ENCODE assay signal across 8 mouse cellular contexts in genomic region chr3:56182371-56183158, GRCm38 (mm10). TPM values are rescaled to one million over a fixed set of nuclear protein-coding genes. Genes with fewer than 3 reads are reported as not detected.
DNase-seq lines count a peak whose midpoint lies in the region; ATAC-seq and TF ChIP-seq lines count a peak whose summit lies in the region.

No protein-coding gene starts in this region.

- no peaks in the 10 kb centered on the region for H3K27me3 ChIP-seq in kidney, adult 2 months (replicated peaks; ENCODE audit: control insufficient read depth, insufficient read depth, low read length)
- H3K27me3 ChIP-seq in forebrain, postnatal 0 days (ENCODE audit: insufficient read depth, low read length), result no peaks in the 10 kb centered on the region
- no peaks in the 10 kb centered on the region for H3K27me3 ChIP-seq in intestine, embryonic 16.5 days (replicated peaks; ENCODE audit: control insufficient read depth, insufficient read depth, low read length)
- peaks cover 8% of the 10 kb centered on the region; the same call in 1 of the 2 replicates for H3K27me3 ChIP-seq in liver, adult 2 months (ENCODE audit: control insufficient read depth, insufficient read depth, low read length)
- H3K27me3 ChIP-seq in neural tube, embryonic 12.5 days (replicated peaks), result no peaks in the 10 kb centered on the region
- H3K27me3 ChIP-seq in thymus, adult 2 months (ENCODE audit: control insufficient read depth, insufficient read depth, low read length), result peaks cover 6% of the 10 kb centered on the region; the same call in 1 of the 2 replicates

- no peaks in the 10 kb centered on the region for H3K9me3 ChIP-seq in forebrain, postnatal 0 days (ENCODE audit: low read length)
- H3K9me3 ChIP-seq in intestine, embryonic 16.5 days (ENCODE audit: control insufficient read depth, low read length), result no peaks in the 10 kb centered on the region
- H3K9me3 ChIP-seq in neural tube, embryonic 12.5 days, result no peaks in the 10 kb centered on the region

- no peak overlapping the region; the same call in 1 of the 2 replicates for H3K27ac ChIP-seq in kidney, adult 2 months (ENCODE audit: insufficient read depth, low read depth, low read length)
- peak overlapping the region; percentile 99 for H3K27ac ChIP-seq in forebrain, postnatal 0 days (ENCODE audit: low read depth, low read length)
- peak overlapping the region; percentile 89; the same call in 1 of the 2 replicates for H3K27ac ChIP-seq in intestine, embryonic 16.5 days (ENCODE audit: low read length)
- H3K27ac ChIP-seq in liver, adult 2 months (replicated peaks; ENCODE audit: insufficient read depth, low read depth, low read length), result no peak overlapping the region
- peak overlapping the region; percentile 90 for H3K27ac ChIP-seq in neural tube, embryonic 12.5 days
- H3K27ac ChIP-seq in thymus, adult 2 months (ENCODE audit: control insufficient read depth, insufficient read depth, low read length), result no peak overlapping the region

- peak; percentile 46 for ATAC-seq in forebrain, postnatal 0 days
- ATAC-seq in intestine, embryonic 16.5 days, result peak; percentile 55
- ATAC-seq in neural tube, embryonic 12.5 days (ENCODE audit: low FRiP score, low read depth), result peak; percentile 76

- TF ChIP-seq POLR2A in kidney, adult 2 months (IDR thresholded peaks at IDR 0.05; ENCODE audit: low read depth, low read length), result no peak
- no peak for TF ChIP-seq POLR2A in brain, embryonic 14.5 days (IDR thresholded peaks at IDR 0.05; ENCODE audit: borderline replicate concordance, extremely low read depth, insufficient read depth, insufficient read length, poor library complexity, severe bottlenecking)
- TF ChIP-seq POLR2A in liver, adult 2 months (IDR thresholded peaks at IDR 0.05; ENCODE audit: extremely low read depth, insufficient read depth, low read length), result no peak
- no peak for TF ChIP-seq POLR2A in thymus, adult 2 months (IDR thresholded peaks at IDR 0.05; ENCODE audit: control insufficient read depth, extremely low read depth, insufficient read depth, low read length, poor library complexity)

- 1% methylated on average over 59 of the region's 61 CpGs for WGBS in kidney, adult 2 months
- WGBS in forebrain, postnatal 0 days, result under 1% methylated on average over 48 of the region's 61 CpGs
- under 1% methylated on average over 47 of the region's 61 CpGs for WGBS in intestine, embryonic 16.5 days
- WGBS in liver, adult 2 months, result 4% methylated on average over 55 of the region's 61 CpGs
- under 1% methylated on average over 61 of the region's 61 CpGs for WGBS in neural tube, embryonic 12.5 days
- 3% methylated on average over 58 of the region's 61 CpGs for WGBS in thymus, adult 2 months

- peaks cover 4% of the 10 kb centered on the region; the same call in 1 of the 2 replicates for H3K4me1 ChIP-seq in kidney, adult 2 months (ENCODE audit: control insufficient read depth, insufficient read depth, low read length)
- H3K4me1 ChIP-seq in forebrain, postnatal 0 days (ENCODE audit: insufficient read depth), result no peaks in the 10 kb centered on the region; the same call in 1 of the 2 replicates
- H3K4me1 ChIP-seq in intestine, embryonic 16.5 days (ENCODE audit: control insufficient read depth, insufficient read depth, low read length), result peaks cover 8% of the 10 kb centered on the region; the same call in 1 of the 2 replicates
- peaks cover 4% of the 10 kb centered on the region; the same call in 1 of the 2 replicates for H3K4me1 ChIP-seq in liver, adult 2 months (ENCODE audit: control insufficient read depth, insufficient read depth, low read length)
- H3K4me1 ChIP-seq in neural tube, embryonic 12.5 days, result peaks cover 12% of the 10 kb centered on the region; the same call in 1 of the 2 replicates
- 0 out of 2 replicates have a peak, but pooled peaks cover 4% of the 10 kb centered on the region for H3K4me1 ChIP-seq in thymus, adult 2 months (replicated peaks; ENCODE audit: control insufficient read depth, insufficient read depth, low read length)

- no peaks in the 10 kb centered on the region for H3K79me2 ChIP-seq in liver, adult 2 months (ENCODE audit: control insufficient read depth, insufficient read depth, low read length)

- no peaks in the 10 kb centered on the region for H3K36me3 ChIP-seq in kidney, adult 2 months (ENCODE audit: control insufficient read depth, insufficient read depth, low read length)
- H3K36me3 ChIP-seq in forebrain, postnatal 0 days (ENCODE audit: insufficient read depth), result no peaks in the 10 kb centered on the region
- no peaks in the 10 kb centered on the region for H3K36me3 ChIP-seq in intestine, embryonic 16.5 days (ENCODE audit: control insufficient read depth, insufficient read depth, low read length)
- no peaks in the 10 kb centered on the region for H3K36me3 ChIP-seq in liver, adult 2 months (ENCODE audit: control insufficient read depth, insufficient read depth, low read length)
- H3K36me3 ChIP-seq in neural tube, embryonic 12.5 days, result no peaks in the 10 kb centered on the region
- no peaks in the 10 kb centered on the region for H3K36me3 ChIP-seq in thymus, adult 2 months (ENCODE audit: control insufficient read depth, insufficient read depth, low read length)

- peak overlapping the region; percentile 76 for H3K4me2 ChIP-seq in forebrain, postnatal 0 days (ENCODE audit: low read depth)
- peak overlapping the region; percentile 92 for H3K4me2 ChIP-seq in intestine, embryonic 16.5 days (ENCODE audit: low read depth, low read length)
- H3K4me2 ChIP-seq in neural tube, embryonic 12.5 days (replicated peaks), result peak overlapping the region; percentile 83

- TF ChIP-seq CTCF in kidney, adult 2 months (conservative IDR thresholded peaks at IDR 0.05; ENCODE audit: insufficient read depth, insufficient read length, low read depth, low read length), result no peak
- no peak for TF ChIP-seq CTCF in brain, embryonic 14.5 days (IDR thresholded peaks at IDR 0.05; ENCODE audit: borderline replicate concordance, extremely low read depth, insufficient read depth, insufficient read length)
- no peak for TF ChIP-seq CTCF in forebrain, postnatal 0 days (IDR thresholded peaks at IDR 0.05; ENCODE audit: low read depth)
- TF ChIP-seq CTCF in liver, adult 2 months (IDR thresholded peaks at IDR 0.05; ENCODE audit: low read depth, low read length), result no peak
- TF ChIP-seq CTCF in thymus, adult 2 months (IDR thresholded peaks at IDR 0.05; ENCODE audit: borderline replicate concordance, control insufficient read depth, extremely low read depth, insufficient read depth, low read length, poor library complexity), result no peak

- peak overlapping the region; percentile 97 for H3K4me3 ChIP-seq in kidney, adult 2 months (ENCODE audit: insufficient read depth, low read depth, low read length)
- H3K4me3 ChIP-seq in forebrain, postnatal 0 days (ENCODE audit: low read depth, low read length), result peak overlapping the region; percentile 99
- peak overlapping the region; percentile 95 for H3K4me3 ChIP-seq in intestine, embryonic 16.5 days (ENCODE audit: low read length)
- peak overlapping the region; percentile 87 for H3K4me3 ChIP-seq in liver, adult 2 months (ENCODE audit: insufficient read depth, low read depth, low read length)
- H3K4me3 ChIP-seq in neural tube, embryonic 12.5 days, result peak overlapping the region; percentile 96
- no peak overlapping the region for H3K4me3 ChIP-seq in thymus, adult 2 months (ENCODE audit: control insufficient read depth, insufficient read depth, low read length)

- peak overlapping the region; percentile 97 for H3K9ac ChIP-seq in forebrain, postnatal 0 days
- H3K9ac ChIP-seq in intestine, embryonic 16.5 days (ENCODE audit: low read depth, low read length), result peak overlapping the region; percentile 87
- H3K9ac ChIP-seq in liver, adult 2 months (ENCODE audit: low read depth, low read length), result peak overlapping the region; percentile 81
- peak overlapping the region; percentile 96 for H3K9ac ChIP-seq in neural tube, embryonic 12.5 days

- DNase-seq in kidney, adult 2 months, result peak; percentile 7
- DNase-seq in kidney, adult 8-10 months, result no peak
- peak; percentile 75 for DNase-seq in brain, embryonic 14.5 days (ENCODE audit: low read depth)
- DNase-seq in forebrain, postnatal 0 days, result peak; percentile 70
- no peak for DNase-seq in liver, adult 2 months (ENCODE audit: extremely low read depth, low read depth, low spot score)
- DNase-seq in thymus, adult 2 months, result no peak

RNA-seq across cellular contexts. Expression of gene Nbea, which starts 0.9 kb away (rescaled TPM):
- 7.7 and 8.2 TPM in 2 replicates for polyA plus RNA-seq in kidney, adult 2 months (2012; rRNA removed)
- 119 and 156 TPM in 2 replicates for polyA plus RNA-seq in brain, embryonic 14.5 days (2012; rRNA removed)
- total RNA-seq in forebrain, postnatal 0 days (2014; rRNA removed), result 169 and 198 TPM in 2 replicates
- 34.4 and 42.3 TPM in 2 replicates for polyA plus RNA-seq in forebrain, postnatal 0 days (2015; fragmentation: Nextera tagmentation; extraction: Ambion mirVana)
- polyA plus RNA-seq in intestine, embryonic 16.5 days (2015; fragmentation: Nextera tagmentation; extraction: Ambion mirVana), result 5.3 and 5.6 TPM in 2 replicates
- total RNA-seq in liver, adult 2 months (2014; rRNA removed), result 1.9 and 3.4 TPM in 2 replicates
- 0.21 and 0.38 TPM in 2 replicates for polyA plus RNA-seq in liver, adult 2 months (2012; rRNA removed)
- polyA plus RNA-seq in neural tube, embryonic 12.5 days (2016; fragmentation: Nextera tagmentation; extraction: Ambion mirVana), result 28.5 and 31.9 TPM in 2 replicates
- 1.1 and 1.8 TPM in 2 replicates for polyA plus RNA-seq in thymus, adult 2 months (2012; rRNA removed)

Comparison
In these comparisons a context has a peak if more than half of its experiments do, and no peak if none do; other contexts are left out.
1. DNase-seq: peak in kidney, adult 2 months (single experiment), brain, embryonic 14.5 days (single experiment) and forebrain, postnatal 0 days (single experiment); none in kidney, adult 8-10 months (0 of 2), liver, adult 2 months (single experiment) and thymus, adult 2 months (single experiment).
2. H3K27ac ChIP-seq: peak in forebrain, postnatal 0 days (single experiment), intestine, embryonic 16.5 days (single experiment) and neural tube, embryonic 12.5 days (single experiment); none in kidney, adult 2 months (single experiment), liver, adult 2 months (single experiment) and thymus, adult 2 months (single experiment).
3. Peak in every context shown above with its lines, with median percentiles within 50 percentile points of each other: ATAC-seq, H3K4me2 ChIP-seq and H3K9ac ChIP-seq.